Mouse (Mus musculus) limb, embryonic 14.5 days (tissue): ENCODE results near the gene Olfr1008. TPM values are rescaled to one million over a fixed set of nuclear protein-coding genes. Genes with fewer than 3 reads are reported as not detected.

Experiments used
- ATAC-seq: fragments of 200-750 bp; cut with Nextera tagmentation; 2 replicates; pipeline ENCODE4 v1.8.0; 2017; ENCODE audit warnings: low read depth, moderate number of reproducible peaks, moderate TSS enrichment; ENCODE audit not compliant: low FRiP score
- DNase-seq: peaks from one replicate; pipeline ENCODE4 v3.0.0-alpha.2; 2015; ENCODE audit warnings: low spot score
- H3K27ac ChIP-seq: fragments of 300-500 bp; sonication (generic); replicated peaks from 2 replicates; pipeline ENCODE4 v1.5.1; 2014; ENCODE audit warnings: low read depth, mild to moderate bottlenecking, low read length, moderate library complexity, mixed read lengths
- H3K27me3 ChIP-seq: fragments of 300-500 bp; sonication (generic); 2 replicates; pipeline ENCODE4 v1.6.1; 2014; ENCODE audit warnings: low read length, mixed read lengths; ENCODE audit not compliant: control insufficient read depth, insufficient read depth
- H3K36me3 ChIP-seq: fragments of 300-500 bp; sonication (generic); 2 replicates; pipeline ENCODE4 v1.6.1; 2014; ENCODE audit warnings: mild to moderate bottlenecking, low read length, moderate library complexity, mixed read lengths; ENCODE audit not compliant: control insufficient read depth, insufficient read depth
- H3K4me1 ChIP-seq: fragments of 300-500 bp; sonication (generic); 2 replicates; pipeline ENCODE4 v1.6.1; 2014; ENCODE audit warnings: antibody characterized with exemption, low read length, mixed read lengths; ENCODE audit not compliant: control insufficient read depth, insufficient read depth
- H3K4me2 ChIP-seq: fragments of 300-500 bp; sonication (generic); replicated peaks from 2 replicates; pipeline ENCODE4 v1.6.1; 2014; ENCODE audit warnings: low read depth, mild to moderate bottlenecking, low read length, moderate library complexity; ENCODE audit not compliant: severe bottlenecking
- H3K4me3 ChIP-seq: fragments of 300-500 bp; sonication (generic); replicated peaks from 2 replicates; pipeline ENCODE4 v1.5.1; 2014; ENCODE audit warnings: low read length
- H3K9ac ChIP-seq: fragments of 300-500 bp; sonication (generic); 2 replicates; pipeline ENCODE4 v1.6.1; 2014; ENCODE audit warnings: mild to moderate bottlenecking, low read depth, low read length, moderate library complexity; ENCODE audit not compliant: severe bottlenecking
- H3K9me3 ChIP-seq: fragments of 300-500 bp; sonication (generic); 2 replicates; pipeline ENCODE4 v1.6.1; 2016; ENCODE audit warnings: low read length; ENCODE audit not compliant: control insufficient read depth
- POLR2A ChIP-seq: fragments of 200-500 bp; IDR thresholded peaks from 2 replicates; pipeline ENCODE4 v1.8.0; 2012; ENCODE audit warnings: inconsistent platforms, mild to moderate bottlenecking, moderate library complexity, borderline replicate concordance; ENCODE audit not compliant: insufficient read depth, insufficient read length; ENCODE audit errors: extremely low read depth
- whole genome bisulfite sequencing: fragments of 180-500 bp; shearing (Covaris S2); extraction: QIAGEN DNeasy Blood & Tissue Kit; methylation state at CpG from one replicate; pipeline ENCODE4 v1.1.7; 2014; 5-methylcytosine and 5-hydroxymethylcytosine counted together
- polyA plus RNA-seq, 2 experiments: library from polyadenylated mRNA; depleted of rRNA in 1 of 2; stranded (reverse) in 1 of 2; unstranded in 1 of 2; fragments of >200 nt; fragmentation: Nextera tagmentation in 1 of 2; extraction: Ambion mirVana in 1 of 2; gene quantifications; 2 replicates each; pipeline versions ENCODE4 v1.2.1 to v1.2.3; 2012 to 2014

The Olfr1008 gene
- polyA plus RNA-seq, 2 experiments = not detected

GRCm38 (mm10) chr2:85715119-85715518, 25.9 kb downstream of the Olfr1008 start, which contains the start of gene Olfr1009:
TSS of gene Olfr1009 (plus strand) at chr2:85715419.
- DNase-seq = no peak
- Histone ChIP-seq H3K36me3 (no peaks in the 10 kb centered on the region), H3K4me1 (no peaks in the 10 kb centered on the region), H3K4me3 (no peak within 1 kb of the TSS), H3K9me3 (no peaks in the 10 kb centered on the region), H3K9ac (no peak within 1 kb of the TSS), H3K27me3 (no peaks in the 10 kb centered on the region), H3K27ac (no peak within 1 kb of the TSS), H3K4me2 (no peak within 1 kb of the TSS)
- no peak for TF ChIP-seq POLR2A
- 82% methylated on average over 1 of the region's 1 CpGs for WGBS
- no peak for ATAC-seq

DNA sequence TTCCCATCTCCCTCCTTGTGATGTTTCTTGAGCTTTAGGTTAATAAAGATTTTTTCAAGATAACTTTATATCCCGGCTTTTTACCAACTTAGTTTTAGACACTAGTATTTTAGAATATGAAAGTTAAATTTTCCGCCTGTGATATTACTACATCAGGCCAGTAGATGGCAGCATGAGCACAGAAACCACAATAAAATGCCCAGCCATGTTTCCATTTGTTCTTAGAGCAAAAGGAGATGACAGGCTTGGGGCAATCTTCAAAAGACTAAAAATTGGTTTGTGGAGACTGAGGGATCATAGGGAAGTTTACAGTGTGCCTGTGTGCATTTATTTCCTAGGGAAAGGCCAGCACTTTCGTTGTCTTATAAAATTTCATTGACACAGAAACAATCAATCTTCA, 36.6 kb downstream of the Olfr1008 start:
- ATAC-seq (no peak), DNase-seq (peak; percentile 45)
- H3K27ac ChIP-seq = no peak overlapping the region
- no peak overlapping the region for H3K4me3 ChIP-seq
- WGBS = 15% methylated on average over 3 of the region's 3 CpGs
- no peaks in the 10 kb centered on the region for H3K9me3 ChIP-seq
- no peak overlapping the region for H3K4me2 ChIP-seq
- no peaks in the 10 kb centered on the region for H3K4me1 ChIP-seq
- no peak for TF ChIP-seq POLR2A
- H3K9ac ChIP-seq = no peak overlapping the region
- H3K27me3 ChIP-seq = no peaks in the 10 kb centered on the region
- no peaks in the 10 kb centered on the region for H3K36me3 ChIP-seq

Other genes starting within 250 kb of the Olfr1008 start
- gene Olfr995, start 245.8 kb upstream of the Olfr1008 start, polyA plus RNA-seq (2012; rRNA removed) = not detected in 2 replicates
- gene Olfr995, start 245.8 kb upstream of the Olfr1008 start, polyA plus RNA-seq (2014; fragmentation: Nextera tagmentation; extraction: Ambion mirVana) = not detected in 2 replicates
- gene 4833423E24Rik, start 170.4 kb upstream of the Olfr1008 start, polyA plus RNA-seq (2012; rRNA removed) = 2.2 and 3.9 TPM in 2 replicates
- 4.9 and 7.2 TPM in 2 replicates for gene 4833423E24Rik, start 170.4 kb upstream of the Olfr1008 start, polyA plus RNA-seq (2014; fragmentation: Nextera tagmentation; extraction: Ambion mirVana)
- gene Olfr996, start 110.2 kb upstream of the Olfr1008 start, polyA plus RNA-seq (2012; rRNA removed) = not detected in 2 replicates
- not detected in 2 replicates for gene Olfr996, start 110.2 kb upstream of the Olfr1008 start, polyA plus RNA-seq (2014; fragmentation: Nextera tagmentation; extraction: Ambion mirVana)
- not detected in 2 replicates for gene Olfr998, start 100.5 kb upstream of the Olfr1008 start, polyA plus RNA-seq (2012; rRNA removed)
- gene Olfr998, start 100.5 kb upstream of the Olfr1008 start, polyA plus RNA-seq (2014; fragmentation: Nextera tagmentation; extraction: Ambion mirVana) = not detected in 2 replicates
- gene Olfr1000, start 77.5 kb upstream of the Olfr1008 start, polyA plus RNA-seq (2012; rRNA removed) = not detected in 2 replicates
- not detected in 2 replicates for gene Olfr1000, start 77.5 kb upstream of the Olfr1008 start, polyA plus RNA-seq (2014; fragmentation: Nextera tagmentation; extraction: Ambion mirVana)
- gene Olfr1002, start 38.7 kb upstream of the Olfr1008 start, polyA plus RNA-seq (2012; rRNA removed) = not detected in 2 replicates
- gene Olfr1002, start 38.7 kb upstream of the Olfr1008 start, polyA plus RNA-seq (2014; fragmentation: Nextera tagmentation; extraction: Ambion mirVana) = not detected in 2 replicates
- gene Olfr154, start 25.0 kb upstream of the Olfr1008 start, polyA plus RNA-seq (2012; rRNA removed) = not detected in 2 replicates
- gene Olfr154, start 25.0 kb upstream of the Olfr1008 start, polyA plus RNA-seq (2014; fragmentation: Nextera tagmentation; extraction: Ambion mirVana) = not detected in 2 replicates
- gene Olfr1006, start 10.7 kb upstream of the Olfr1008 start, polyA plus RNA-seq (2012; rRNA removed) = not detected in 2 replicates
- not detected in 2 replicates for gene Olfr1006, start 10.7 kb upstream of the Olfr1008 start, polyA plus RNA-seq (2014; fragmentation: Nextera tagmentation; extraction: Ambion mirVana)
- gene Olfr1009, start 26.0 kb downstream of the Olfr1008 start, polyA plus RNA-seq (2012; rRNA removed) = not detected in 2 replicates
- gene Olfr1009, start 26.0 kb downstream of the Olfr1008 start, polyA plus RNA-seq (2014; fragmentation: Nextera tagmentation; extraction: Ambion mirVana) = not detected in 2 replicates
- gene Olfr1012, start 73.3 kb downstream of the Olfr1008 start, polyA plus RNA-seq (2012; rRNA removed) = not detected in 2 replicates
- gene Olfr1012, start 73.3 kb downstream of the Olfr1008 start, polyA plus RNA-seq (2014; fragmentation: Nextera tagmentation; extraction: Ambion mirVana) = not detected in 2 replicates
- not detected in 2 replicates for gene Olfr1013, start 77.7 kb downstream of the Olfr1008 start, polyA plus RNA-seq (2012; rRNA removed)
- gene Olfr1013, start 77.7 kb downstream of the Olfr1008 start, polyA plus RNA-seq (2014; fragmentation: Nextera tagmentation; extraction: Ambion mirVana) = not detected in 2 replicates
- gene Olfr1014, start 83.3 kb downstream of the Olfr1008 start, polyA plus RNA-seq (2012; rRNA removed) = not detected in 2 replicates
- gene Olfr1014, start 83.3 kb downstream of the Olfr1008 start, polyA plus RNA-seq (2014; fragmentation: Nextera tagmentation; extraction: Ambion mirVana) = not detected in 2 replicates
- gene Olfr1015, start 92.6 kb downstream of the Olfr1008 start, polyA plus RNA-seq (2012; rRNA removed) = not detected in 2 replicates
- gene Olfr1015, start 92.6 kb downstream of the Olfr1008 start, polyA plus RNA-seq (2014; fragmentation: Nextera tagmentation; extraction: Ambion mirVana) = not detected in 2 replicates
- gene Olfr1016, start 113.1 kb downstream of the Olfr1008 start, polyA plus RNA-seq (2012; rRNA removed) = not detected in 2 replicates
- gene Olfr1016, start 113.1 kb downstream of the Olfr1008 start, polyA plus RNA-seq (2014; fragmentation: Nextera tagmentation; extraction: Ambion mirVana) = not detected in 2 replicates
- not detected in 2 replicates for gene Olfr1018, start 129.0 kb downstream of the Olfr1008 start, polyA plus RNA-seq (2012; rRNA removed)
- not detected in 2 replicates for gene Olfr1018, start 129.0 kb downstream of the Olfr1008 start, polyA plus RNA-seq (2014; fragmentation: Nextera tagmentation; extraction: Ambion mirVana)
- not detected in 2 replicates for gene Olfr1019, start 156.1 kb downstream of the Olfr1008 start, polyA plus RNA-seq (2012; rRNA removed)
- not detected in 2 replicates for gene Olfr1019, start 156.1 kb downstream of the Olfr1008 start, polyA plus RNA-seq (2014; fragmentation: Nextera tagmentation; extraction: Ambion mirVana)
- gene Olfr1020, start 157.6 kb downstream of the Olfr1008 start, polyA plus RNA-seq (2012; rRNA removed) = not detected in 2 replicates
- not detected in 2 replicates for gene Olfr1020, start 157.6 kb downstream of the Olfr1008 start, polyA plus RNA-seq (2014; fragmentation: Nextera tagmentation; extraction: Ambion mirVana)
- gene Olfr1022, start 179.2 kb downstream of the Olfr1008 start, polyA plus RNA-seq (2012; rRNA removed) = not detected in 2 replicates
- not detected in 2 replicates for gene Olfr1022, start 179.2 kb downstream of the Olfr1008 start, polyA plus RNA-seq (2014; fragmentation: Nextera tagmentation; extraction: Ambion mirVana)
- not detected in 2 replicates for gene Olfr1023, start 196.2 kb downstream of the Olfr1008 start, polyA plus RNA-seq (2012; rRNA removed)
- not detected in 2 replicates for gene Olfr1023, start 196.2 kb downstream of the Olfr1008 start, polyA plus RNA-seq (2014; fragmentation: Nextera tagmentation; extraction: Ambion mirVana)
- gene Olfr1024, start 215.6 kb downstream of the Olfr1008 start, polyA plus RNA-seq (2012; rRNA removed) = not detected in 2 replicates
- not detected in 2 replicates for gene Olfr1024, start 215.6 kb downstream of the Olfr1008 start, polyA plus RNA-seq (2014; fragmentation: Nextera tagmentation; extraction: Ambion mirVana)
- gene Olfr1025-ps1, start 225.8 kb downstream of the Olfr1008 start, polyA plus RNA-seq (2012; rRNA removed) = not detected in 2 replicates
- not detected in 2 replicates for gene Olfr1025-ps1, start 225.8 kb downstream of the Olfr1008 start, polyA plus RNA-seq (2014; fragmentation: Nextera tagmentation; extraction: Ambion mirVana)
- not detected in 2 replicates for gene Olfr1026, start 232.1 kb downstream of the Olfr1008 start, polyA plus RNA-seq (2012; rRNA removed)
- not detected in 2 replicates for gene Olfr1026, start 232.1 kb downstream of the Olfr1008 start, polyA plus RNA-seq (2014; fragmentation: Nextera tagmentation; extraction: Ambion mirVana)